Mouse (Mus musculus) C2C12 (cell line): ENCODE data around the gene Abcb10.

ENCODE experiments used
- CEBPB ChIP-seq: IDR thresholded peaks from one replicate; pipeline ENCODE4 v1.6.1; 2011; ENCODE audit warnings: low read depth, mild to moderate bottlenecking, control low read depth, moderate library complexity
- CTCF ChIP-seq: IDR thresholded peaks from one replicate; pipeline ENCODE4 v1.5.1; 2011; ENCODE audit not compliant: control insufficient read depth, insufficient read depth, insufficient read length
- FOSL1 ChIP-seq: IDR thresholded peaks from one replicate; pipeline ENCODE4 v1.8.0; 2011; ENCODE audit warnings: mild to moderate bottlenecking, low read length; ENCODE audit not compliant: poor library complexity, insufficient read depth, severe bottlenecking
- MAX ChIP-seq: IDR thresholded peaks from one replicate; pipeline ENCODE4 v1.6.1; 2011; ENCODE audit warnings: mild to moderate bottlenecking, control low read depth
- MYOD1 ChIP-seq: IDR thresholded peaks from one replicate; pipeline ENCODE4 v1.6.1; 2011; ENCODE audit warnings: low read depth; ENCODE audit not compliant: control insufficient read depth, insufficient read length
- MYOG ChIP-seq: IDR thresholded peaks from one replicate; pipeline ENCODE4 v1.6.1; 2011; ENCODE audit not compliant: control insufficient read depth, insufficient read length; ENCODE audit errors: extremely low read depth
- USF1 ChIP-seq: IDR thresholded peaks from one replicate; pipeline ENCODE4 v1.6.1; 2011; ENCODE audit warnings: low read depth, mild to moderate bottlenecking, control low read depth, moderate library complexity

- no peak for TF ChIP-seq MYOG
- TF ChIP-seq CTCF = no peak
- TF ChIP-seq MYOD1 = no peak
- no peak for TF ChIP-seq USF1
- TF ChIP-seq CEBPB = no peak
- no peak for TF ChIP-seq FOSL1
- no peak for TF ChIP-seq MAX
Measured at GRCm38 (mm10) chr8:123958130-123958529, 24.8 kb downstream of the Abcb10 start.
